Mouse (Mus musculus) lung, postnatal 0 days (tissue): ENCODE data around the gene Ddx25. TPM values are rescaled to one million over a fixed set of nuclear protein-coding genes. Genes with fewer than 3 reads are reported as not detected.

Source experiments
- ATAC-seq: fragments of 200-750 bp; cut with Nextera tagmentation; 2 replicates; pipeline ENCODE4 v1.8.0; 2017; ENCODE audit warnings: moderate library complexity
- DNase-seq: peaks from one replicate; pipeline ENCODE4 v3.0.0-alpha.2; 2016; ENCODE audit warnings: low spot score
- H3K27ac ChIP-seq: fragments of 300-500 bp; sonication (generic); 2 replicates; pipeline ENCODE4 v1.5.1; 2014; ENCODE audit warnings: antibody characterized with exemption, mild to moderate bottlenecking, low read length, mixed read lengths
- H3K27me3 ChIP-seq: fragments of 300-500 bp; sonication (generic); replicated peaks from 2 replicates; pipeline ENCODE4 v1.6.1; 2014; ENCODE audit warnings: low read length, mixed read lengths; ENCODE audit not compliant: insufficient read depth
- H3K36me3 ChIP-seq: fragments of 300-500 bp; sonication (generic); 2 replicates; pipeline ENCODE4 v1.6.1; 2014; ENCODE audit warnings: low read length, mixed read lengths; ENCODE audit not compliant: insufficient read depth
- H3K4me1 ChIP-seq: fragments of 300-500 bp; sonication (generic); 2 replicates; pipeline ENCODE4 v1.6.1; 2014; ENCODE audit warnings: antibody characterized with exemption, low read depth, low read length, mixed read lengths; ENCODE audit not compliant: insufficient read depth
- H3K4me2 ChIP-seq: fragments of 300-500 bp; sonication (generic); replicated peaks from 2 replicates; pipeline ENCODE4 v1.6.1; 2014; ENCODE audit warnings: low read depth, mild to moderate bottlenecking, low read length, moderate library complexity, mixed read lengths
- H3K4me3 ChIP-seq: fragments of 300-500 bp; sonication (generic); 2 replicates; pipeline ENCODE4 v1.5.1; 2014; ENCODE audit warnings: low read depth, low read length
- H3K9ac ChIP-seq: fragments of 300-500 bp; sonication (generic); replicated peaks from 2 replicates; pipeline ENCODE4 v1.6.1; 2014; ENCODE audit warnings: low read depth, mild to moderate bottlenecking
- H3K9me3 ChIP-seq: fragments of 300-500 bp; sonication (generic); 2 replicates; pipeline ENCODE4 v1.6.1; 2016; ENCODE audit warnings: low read length, mixed read lengths
- CTCF ChIP-seq: IDR thresholded peaks from 2 replicates; pipeline ENCODE4 v1.5.1; 2016; ENCODE audit warnings: antibody characterized with exemption, mild to moderate bottlenecking
- EP300 ChIP-seq: IDR thresholded peaks from 2 replicates; pipeline ENCODE4 v1.6.1; 2016; ENCODE audit warnings: antibody characterized with exemption, mild to moderate bottlenecking, control low read depth
- WGBS: fragments of 180-500 bp; shearing (Covaris S2); extraction: QIAGEN DNeasy Blood & Tissue Kit; methylation state at CpG from one replicate; pipeline ENCODE4 v1.1.7; 2014; 5-methylcytosine and 5-hydroxymethylcytosine counted together
- polyA plus RNA-seq: library from polyadenylated mRNA; unstranded; fragments of >200 nt; fragmentation: Nextera tagmentation; extraction: Ambion mirVana; gene quantifications from 2 replicates; pipeline ENCODE4 v1.2.1, GENCODE M21; 2015

The Ddx25 gene
- polyA plus RNA-seq, 1 experiment from 2014 or later = 0.07 TPM

DNA sequence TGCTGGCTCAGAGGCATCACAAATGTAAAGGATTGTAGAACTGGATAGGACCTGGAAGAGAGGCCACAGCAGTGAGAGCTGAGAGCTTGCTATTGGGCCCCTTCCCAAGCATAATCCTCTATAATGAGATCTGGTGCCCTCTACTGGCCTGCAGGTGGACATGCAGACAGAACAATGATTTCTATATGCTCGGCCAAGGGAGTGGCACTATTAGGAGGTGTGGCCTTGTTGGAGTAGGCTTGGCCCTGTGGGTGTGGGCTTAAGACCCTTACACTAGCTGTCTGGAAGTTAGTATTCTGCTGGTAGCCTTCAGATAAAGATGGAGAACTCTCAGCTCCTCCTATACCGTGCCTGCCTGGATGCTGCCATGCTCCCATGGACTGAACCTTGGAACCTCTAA is 23.2 kb downstream of the Ddx25 start:
- no peaks in the 10 kb centered on the region for H3K9me3 ChIP-seq
- no peak overlapping the region for H3K4me2 ChIP-seq
- H3K9ac ChIP-seq = no peak overlapping the region
- H3K36me3 ChIP-seq = no peaks in the 10 kb centered on the region
- WGBS = 6% methylated on average over 2 of the region's 2 CpGs
- H3K27ac ChIP-seq = no peak overlapping the region
- peak; percentile 82 for DNase-seq
- no peaks in the 10 kb centered on the region for H3K4me1 ChIP-seq
- no peak overlapping the region for H3K4me3 ChIP-seq
- peak; percentile 73 for ATAC-seq
- H3K27me3 ChIP-seq = no peaks in the 10 kb centered on the region
- TF ChIP-seq EP300 (no peak), CTCF (peak; percentile 90)

DNA sequence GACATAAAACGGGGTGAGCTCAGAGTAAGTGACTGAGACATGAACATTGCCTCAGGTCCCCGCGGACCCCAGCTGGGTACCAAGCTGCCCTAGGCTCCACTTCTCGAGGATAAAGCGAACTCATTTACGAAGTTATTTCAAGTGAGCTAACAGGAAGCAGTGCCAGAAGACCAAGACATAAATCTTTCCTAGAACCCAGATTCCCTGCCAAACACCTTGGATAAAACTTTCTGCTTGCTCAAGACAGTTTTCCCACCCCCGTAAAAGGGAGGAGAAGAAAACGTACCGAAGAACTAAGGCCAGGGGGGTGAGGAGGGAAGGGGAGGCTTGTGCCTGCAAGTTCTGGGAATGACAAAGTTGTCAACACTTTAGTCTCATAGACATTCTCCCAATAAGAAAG is 25.1 kb downstream of the Ddx25 start:
- Histone ChIP-seq H3K36me3 (no peaks in the 10 kb centered on the region), H3K4me3 (no peak overlapping the region), H3K9me3 (no peaks in the 10 kb centered on the region), H3K27ac (no peak overlapping the region), H3K4me2 (no peak overlapping the region), H3K4me1 (no peaks in the 10 kb centered on the region), H3K9ac (no peak overlapping the region), H3K27me3 (no peaks in the 10 kb centered on the region)
- DNase-seq (no peak), ATAC-seq (no peak)
- WGBS = 58% methylated on average over 9 of the region's 9 CpGs
- no peak for TF ChIP-seq CTCF
- no peak for TF ChIP-seq EP300

DNA sequence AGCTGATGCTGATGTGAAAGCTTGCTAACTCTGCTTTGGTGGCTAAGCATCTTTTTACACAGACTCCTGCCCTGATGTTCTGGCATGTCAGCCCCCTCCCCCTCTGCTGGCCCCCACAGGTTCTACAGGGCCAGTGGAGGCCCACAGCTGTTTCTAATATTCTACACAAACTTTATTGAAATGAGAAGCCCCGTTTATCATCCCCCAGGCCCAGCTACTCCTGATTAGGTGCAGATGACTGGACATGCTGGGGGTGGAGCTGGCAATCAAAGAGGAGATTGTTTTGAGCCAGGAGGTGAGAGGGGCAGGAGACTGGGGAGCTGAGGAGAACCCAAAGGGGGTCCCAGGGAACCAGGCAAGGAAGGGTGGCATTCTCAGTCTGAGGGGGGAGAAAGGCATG is 28.5 kb downstream of the Ddx25 start:
- H3K9ac ChIP-seq = no peak overlapping the region
- ATAC-seq (no peak), DNase-seq (no peak)
- no peaks in the 10 kb centered on the region for H3K36me3 ChIP-seq
- TF ChIP-seq CTCF (no peak), EP300 (no peak)
- WGBS = 24% methylated on average over 1 of the region's 1 CpGs
- no peak overlapping the region for H3K27ac ChIP-seq
- H3K4me2 ChIP-seq = no peak overlapping the region
- no peak overlapping the region for H3K4me3 ChIP-seq
- H3K4me1 ChIP-seq = no peaks in the 10 kb centered on the region
- no peaks in the 10 kb centered on the region for H3K27me3 ChIP-seq
- no peaks in the 10 kb centered on the region for H3K9me3 ChIP-seq

DNA sequence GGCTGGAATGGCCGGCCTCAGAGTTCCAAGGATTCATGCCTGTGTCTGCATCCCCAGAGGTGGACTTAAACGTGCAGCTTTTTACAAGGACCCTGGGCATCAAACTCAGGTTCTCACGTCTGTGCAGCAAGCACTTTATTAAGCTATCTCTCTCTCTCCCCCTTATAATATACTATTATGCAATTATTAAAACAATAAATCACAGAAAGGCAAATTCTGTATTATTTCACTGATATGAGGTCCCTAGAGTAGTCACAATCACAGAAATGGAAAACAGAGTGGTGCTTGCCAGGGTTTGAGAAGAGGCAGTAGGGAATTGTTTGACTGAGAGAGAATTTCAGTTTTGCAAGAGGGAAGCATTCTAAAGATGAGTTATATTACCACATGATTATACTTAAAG is 29.2 kb downstream of the Ddx25 start:
- Histone ChIP-seq H3K4me2 (no peak overlapping the region), H3K27me3 (no peaks in the 10 kb centered on the region), H3K27ac (no peak overlapping the region), H3K4me3 (no peak overlapping the region), H3K4me1 (no peaks in the 10 kb centered on the region), H3K9ac (no peak overlapping the region), H3K36me3 (no peaks in the 10 kb centered on the region), H3K9me3 (no peaks in the 10 kb centered on the region)
- WGBS = 54% methylated on average over 3 of the region's 3 CpGs
- TF ChIP-seq CTCF = no peak
- ATAC-seq = no peak
- no peak for DNase-seq

DNA sequence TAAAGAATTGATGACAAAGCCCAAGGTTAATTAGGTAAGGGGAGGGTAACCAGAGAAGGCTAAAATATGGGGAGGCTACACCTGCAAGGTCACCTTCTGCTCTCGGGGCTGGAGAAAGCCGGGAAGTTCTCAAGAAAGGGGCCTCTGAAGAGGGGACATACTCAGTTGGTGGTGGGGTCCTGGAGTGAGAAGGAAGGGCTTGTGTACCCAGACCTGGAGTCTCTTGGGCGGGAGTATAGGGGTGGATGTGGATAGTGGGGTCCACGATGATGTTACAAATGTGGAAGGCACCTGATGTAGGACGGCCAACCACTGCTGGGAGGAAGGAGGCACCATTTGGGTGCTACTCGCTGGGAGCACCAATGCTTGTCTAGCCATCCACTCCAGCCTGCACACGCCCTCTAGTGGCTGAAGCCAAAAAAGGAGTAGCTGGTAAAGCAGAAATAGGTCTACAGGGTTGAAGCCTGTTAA is 34.4 kb downstream of the Ddx25 start:
- WGBS = 16% methylated on average over 7 of the region's 7 CpGs
- peak; percentile 79 for DNase-seq

DNA sequence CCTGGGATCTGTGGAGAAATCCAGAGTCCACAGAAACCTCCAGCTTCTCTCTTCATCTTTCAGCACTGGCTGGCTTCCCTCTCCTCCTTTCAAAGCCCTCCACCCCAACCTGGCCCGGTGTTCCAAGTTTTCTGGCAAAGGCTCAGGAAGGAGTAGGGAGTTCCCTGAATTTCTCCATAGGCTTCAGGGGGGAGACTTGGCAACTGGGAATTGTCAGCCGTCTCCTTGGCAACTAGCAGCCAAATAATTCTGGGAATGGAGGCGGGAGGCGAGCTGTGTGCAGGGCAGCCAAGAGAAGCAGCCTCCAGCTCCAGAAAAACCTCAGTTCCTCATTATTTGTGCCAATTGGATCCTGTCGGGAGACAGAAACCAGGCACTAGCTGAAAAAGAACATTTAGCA is 34.8 kb downstream of the Ddx25 start:
- H3K27ac ChIP-seq = no peak overlapping the region
- no peaks in the 10 kb centered on the region for H3K27me3 ChIP-seq
- no peaks in the 10 kb centered on the region for H3K4me1 ChIP-seq
- TF ChIP-seq EP300 (no peak), CTCF (no peak)
- ATAC-seq = peak; percentile 83
- no peaks in the 10 kb centered on the region for H3K9me3 ChIP-seq
- H3K9ac ChIP-seq = no peak overlapping the region
- no peaks in the 10 kb centered on the region for H3K36me3 ChIP-seq
- peak; percentile 81 for DNase-seq
- H3K4me2 ChIP-seq = no peak overlapping the region
- WGBS = 26% methylated on average over 5 of the region's 5 CpGs
- no peak overlapping the region for H3K4me3 ChIP-seq

More for the DNA sequence above, 34.4 kb downstream of the Ddx25 start:
- no peaks in the 10 kb centered on the region for H3K4me1 ChIP-seq
- H3K27me3 ChIP-seq = no peaks in the 10 kb centered on the region
- no peaks in the 10 kb centered on the region for H3K9me3 ChIP-seq
- H3K36me3 ChIP-seq = no peaks in the 10 kb centered on the region
- no peak overlapping the region for H3K4me2 ChIP-seq
- TF ChIP-seq EP300 (no peak), CTCF (peak; percentile 89)
- no peak overlapping the region for H3K9ac ChIP-seq
- peak; percentile 80 for ATAC-seq
- H3K4me3 ChIP-seq = no peak overlapping the region
- H3K27ac ChIP-seq = no peak overlapping the region
